Mouse (Mus musculus): ENCODE results near the gene Ppm1d.

Gene Ppm1d

DNA sequence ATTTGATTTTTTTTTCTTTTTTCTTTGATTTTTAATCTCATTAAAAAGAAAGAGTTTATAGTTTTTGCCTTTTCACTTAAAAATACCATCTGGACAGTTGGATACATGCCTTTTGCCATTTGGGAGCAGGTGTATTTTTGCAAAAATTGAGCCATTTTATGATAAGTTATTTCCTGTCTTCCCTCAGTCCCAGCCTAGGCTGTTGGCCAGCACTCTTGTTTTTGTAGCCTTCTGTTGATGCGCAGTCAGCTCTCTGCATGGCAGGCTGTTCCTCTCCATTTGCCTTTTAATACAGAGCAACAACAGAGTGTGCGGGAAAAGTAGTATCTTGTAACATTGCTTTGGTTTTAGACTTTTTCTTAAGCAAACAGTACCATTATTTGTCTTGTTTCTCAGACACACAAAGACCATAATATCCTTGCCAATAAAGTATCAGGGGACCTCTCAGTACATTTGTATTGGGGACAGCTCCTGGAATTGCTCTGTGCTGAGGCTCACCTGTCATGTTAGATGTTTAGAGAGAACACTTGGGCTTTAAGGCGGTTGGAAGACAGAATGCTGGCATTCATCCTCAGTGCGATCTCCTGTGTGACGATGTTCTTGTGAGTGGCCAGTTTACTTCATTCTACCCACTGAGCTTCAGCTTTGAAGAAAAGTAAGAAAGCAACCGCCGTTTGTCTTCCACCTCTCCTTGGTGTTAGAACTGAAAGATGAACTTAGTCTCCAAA is 18.3 kb downstream of the Ppm1d start:
- DNase-seq (ENCODE audit: low spot score), result no peak

DNA sequence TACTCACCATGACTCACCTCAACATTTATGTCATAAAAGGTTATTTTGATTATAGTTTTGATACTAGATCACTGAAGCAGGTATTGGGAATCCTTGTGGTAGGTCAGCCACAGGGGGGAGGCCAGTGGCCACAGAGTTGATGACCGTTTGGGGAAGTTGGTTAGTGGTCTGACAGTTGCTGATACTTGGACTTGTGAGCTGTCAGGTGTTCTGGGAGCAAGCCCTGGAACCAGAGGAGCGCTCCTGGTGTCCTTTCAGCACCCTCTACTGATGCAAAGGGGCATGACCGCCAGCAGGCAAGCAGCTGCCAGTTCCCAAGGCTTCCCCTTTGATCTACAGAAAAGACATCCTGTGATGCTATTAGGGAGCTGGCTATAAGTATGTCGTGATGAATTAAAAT is 23.7 kb downstream of the Ppm1d start:
- DNase-seq (ENCODE audit: low spot score), result peak; percentile 29

DNA sequence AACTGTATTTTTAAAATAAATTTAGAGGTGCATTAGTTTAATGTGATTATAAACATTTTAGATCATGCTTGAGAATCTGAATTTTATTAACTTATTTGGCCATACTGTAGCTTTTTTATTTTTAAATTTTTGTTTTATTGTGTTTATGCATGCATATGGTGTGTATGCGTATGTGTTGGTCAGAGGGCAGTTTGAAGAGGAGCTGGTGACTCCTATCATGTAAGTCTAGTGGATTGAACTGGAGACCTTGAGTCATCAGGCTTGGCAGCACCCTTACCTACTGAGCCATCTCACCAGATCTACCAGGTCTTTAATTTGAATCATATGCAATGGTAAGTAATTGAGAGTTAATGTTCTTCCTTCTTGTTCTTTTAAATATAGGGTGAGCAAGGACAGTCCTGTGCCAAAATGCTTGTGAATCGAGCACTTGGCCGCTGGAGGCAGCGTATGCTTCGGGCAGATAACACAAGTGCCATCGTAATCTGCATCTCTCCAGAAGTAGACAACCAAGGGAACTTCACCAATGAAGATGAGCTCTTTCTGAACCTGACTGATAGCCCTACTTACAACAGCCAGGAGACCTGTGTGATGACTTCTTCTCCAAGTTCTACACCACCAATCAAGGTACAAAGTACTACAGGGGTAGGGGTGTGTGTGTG is 28.3 kb downstream of the Ppm1d start:
- no peak for DNase-seq (ENCODE audit: low spot score)

DNA sequence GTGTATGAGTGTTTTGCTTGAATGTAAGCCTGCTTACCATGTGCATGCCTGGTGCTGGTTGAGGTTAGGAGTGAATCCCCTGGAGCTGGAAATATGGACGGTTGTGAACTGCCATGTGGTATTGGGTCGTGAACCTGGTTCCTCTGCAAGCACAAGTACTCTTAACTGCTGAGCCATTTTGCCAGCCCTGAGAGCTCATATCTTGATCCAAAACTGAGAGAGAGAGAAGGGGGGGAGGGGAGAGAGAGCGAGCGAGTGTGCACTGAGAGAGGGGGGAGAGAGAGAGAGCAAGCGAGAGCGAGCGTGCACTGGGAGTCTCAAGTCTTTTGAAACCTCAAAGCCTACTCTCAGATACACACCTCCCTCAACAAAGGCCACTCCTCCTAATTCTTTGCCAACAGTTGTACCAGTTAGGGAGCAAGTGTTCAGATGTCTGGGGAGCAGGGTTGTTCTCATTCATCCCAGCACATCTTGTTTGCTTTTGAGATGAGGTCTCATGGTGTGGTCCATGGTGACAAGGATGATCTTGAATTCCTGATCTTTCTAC is 29.1 kb downstream of the Ppm1d start:
- DNase-seq (ENCODE audit: low spot score), result no peak

DNA sequence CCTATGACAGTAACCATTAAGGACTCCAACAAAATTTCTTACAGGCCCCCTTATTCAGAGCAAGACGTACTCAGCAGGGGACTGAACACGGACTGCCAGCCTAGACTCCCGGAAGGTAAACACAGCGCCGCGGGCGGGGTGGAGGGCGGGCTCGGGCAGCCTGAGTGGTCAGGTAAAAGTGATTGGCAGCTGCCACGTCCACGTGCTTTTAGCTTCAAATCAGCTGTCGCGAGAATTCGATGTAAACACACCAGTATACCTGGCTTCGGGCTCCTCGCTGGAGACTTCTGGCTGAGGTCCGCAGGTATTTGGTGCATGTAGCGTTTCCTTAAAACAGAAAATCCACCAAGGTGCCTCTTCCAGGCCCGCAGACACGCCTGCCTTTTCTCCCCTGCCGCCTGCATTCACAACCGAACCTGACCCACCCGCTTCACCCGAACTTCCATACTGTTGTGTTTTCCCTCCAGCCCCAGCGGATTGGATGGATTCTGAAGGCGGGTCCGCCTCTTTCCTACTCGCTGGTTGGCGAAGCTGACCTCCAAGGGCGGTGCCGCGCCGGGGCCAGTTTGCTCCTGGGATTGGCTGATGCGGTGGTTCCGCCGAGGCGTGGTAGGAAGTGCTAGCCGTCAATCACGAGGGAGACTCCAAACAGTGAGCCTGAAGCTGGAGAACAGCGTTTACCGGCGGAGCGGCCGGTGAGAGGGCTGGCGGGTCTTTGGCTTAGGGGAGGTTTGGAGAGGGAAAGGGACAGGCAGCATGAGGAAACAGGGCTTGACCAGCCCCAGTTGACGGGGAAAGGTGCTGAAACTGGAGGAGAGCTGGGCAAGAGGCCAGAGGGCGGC is 41.7 kb downstream of the Ppm1d start, which contains the start of gene Bcas3:
Gene Bcas3, plus strand, starts transcription at position 629 of the 842 bp plus-strand sequence.
- DNase-seq (ENCODE audit: low spot score), result peak; percentile 99

DNA sequence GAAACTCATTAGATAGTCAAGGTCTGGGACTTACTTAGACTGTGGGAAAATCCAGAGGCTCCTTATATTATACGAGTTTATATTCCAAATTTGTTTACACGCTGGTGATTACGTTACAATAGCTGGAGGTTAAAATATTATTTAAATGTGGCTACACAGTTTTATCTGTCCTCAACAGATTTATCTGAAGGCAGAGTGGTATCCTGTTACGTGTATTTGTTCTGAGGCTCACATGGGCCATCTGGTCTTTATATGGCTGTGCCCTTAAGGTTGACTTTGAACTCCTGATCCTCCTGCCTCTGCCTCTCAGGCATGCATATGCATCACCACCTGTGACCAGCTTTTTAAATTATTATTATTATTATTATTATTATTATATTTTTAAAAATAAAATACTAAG is 42.8 kb downstream of the Ppm1d start:
- DNase-seq (ENCODE audit: low spot score), result no peak

DNA sequence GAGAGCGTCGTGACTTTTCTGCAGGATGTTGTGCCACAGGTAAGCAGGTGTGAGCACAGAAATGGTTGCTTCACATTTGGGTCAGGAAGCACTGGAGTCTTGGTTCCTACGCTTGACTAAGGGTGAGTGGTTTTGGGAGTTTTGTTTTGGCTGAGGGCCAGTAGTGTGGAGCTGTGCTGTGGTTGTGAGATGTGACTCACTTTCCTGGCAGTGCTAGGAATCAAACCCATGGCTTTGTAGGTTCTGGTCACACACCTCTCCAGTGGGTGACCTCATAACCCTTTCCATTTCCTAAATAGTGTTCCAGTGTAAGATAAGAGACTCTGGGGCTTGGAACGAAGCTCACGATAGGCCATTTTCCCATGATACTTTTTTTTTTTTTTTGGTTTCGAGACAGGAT is 48.6 kb downstream of the Ppm1d start:
- no peak for DNase-seq (ENCODE audit: low spot score)

DNA sequence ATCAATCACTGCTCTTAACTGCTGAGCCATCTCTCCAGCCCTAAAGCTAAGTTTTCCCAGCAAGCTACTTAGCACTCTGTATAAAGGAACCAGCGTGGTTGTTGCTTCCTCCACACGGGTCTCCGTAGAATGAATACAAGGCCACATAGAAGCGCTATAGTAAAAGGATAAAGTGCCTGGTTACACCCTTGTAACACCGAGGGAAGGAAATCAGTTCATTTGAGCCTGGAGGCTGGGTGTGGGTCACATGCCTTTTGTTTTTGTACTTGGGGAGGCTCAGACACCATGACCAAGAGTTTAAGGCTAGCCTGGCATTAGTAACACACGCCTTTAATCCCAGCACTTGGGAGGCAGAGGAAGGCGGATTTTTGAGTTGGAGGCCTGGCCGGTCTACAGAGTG is 50.6 kb downstream of the Ppm1d start:
- no peak for DNase-seq (ENCODE audit: low spot score)

DNA sequence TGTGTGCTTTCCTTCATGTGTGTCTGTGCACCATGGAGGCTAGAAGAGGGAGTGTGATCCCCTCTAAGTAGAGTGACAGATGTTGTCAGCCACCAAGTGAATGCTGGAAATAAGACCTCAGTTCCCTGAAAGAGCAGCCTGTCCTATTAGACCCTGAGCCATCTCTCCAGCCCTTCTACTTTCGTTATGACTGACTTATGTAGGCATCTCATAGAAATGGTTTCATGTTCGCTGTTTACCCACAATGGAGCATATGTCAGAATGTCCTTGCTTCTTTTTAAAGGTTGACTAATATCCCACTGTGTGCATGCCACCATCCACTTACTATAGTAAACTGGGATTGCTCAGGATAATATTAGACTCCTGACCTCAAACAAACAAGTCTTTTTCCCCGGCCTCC is 55.1 kb downstream of the Ppm1d start:
- no peak for DNase-seq (ENCODE audit: low spot score)

DNA sequence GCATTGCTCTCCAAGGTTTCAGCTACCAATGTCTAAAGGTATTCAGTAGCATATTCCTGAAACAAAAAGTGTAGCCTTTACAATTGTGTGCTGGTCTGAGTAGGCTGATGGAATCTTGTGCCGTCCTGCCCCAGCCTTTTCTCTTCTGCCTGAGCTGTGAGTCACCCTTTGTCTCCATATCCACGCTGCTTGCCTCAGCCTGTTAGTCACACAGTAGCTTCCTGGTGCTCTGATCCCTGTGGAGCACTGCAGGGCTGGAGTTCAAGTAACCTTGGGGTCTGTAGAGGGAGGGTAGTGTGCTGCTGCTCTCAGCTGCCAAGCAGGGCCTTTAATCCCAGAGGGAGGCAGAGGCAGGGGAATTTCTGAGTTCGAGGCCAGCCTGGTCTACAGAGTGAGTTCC is 56.8 kb downstream of the Ppm1d start:
- no peak for DNase-seq (ENCODE audit: low spot score)

DNA sequence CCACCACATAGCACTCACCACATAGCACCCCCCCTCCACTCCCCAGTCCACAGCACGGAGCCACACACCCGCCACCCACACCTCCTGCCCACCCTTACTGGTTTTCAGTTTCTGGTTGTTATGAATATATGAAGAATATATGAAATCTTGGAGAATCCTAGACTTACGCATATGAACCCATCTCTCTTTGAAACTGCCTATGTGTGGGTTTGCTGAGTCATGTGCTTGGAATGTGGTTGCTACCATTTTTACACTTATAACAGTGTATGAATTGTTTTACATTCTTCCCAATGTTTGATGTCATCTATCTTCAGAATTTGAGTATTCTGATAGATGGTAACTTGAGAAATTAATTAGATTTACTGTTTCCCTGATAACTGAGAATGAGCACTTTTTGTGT is 68.0 kb downstream of the Ppm1d start:
- DNase-seq (ENCODE audit: low spot score), result no peak

DNA sequence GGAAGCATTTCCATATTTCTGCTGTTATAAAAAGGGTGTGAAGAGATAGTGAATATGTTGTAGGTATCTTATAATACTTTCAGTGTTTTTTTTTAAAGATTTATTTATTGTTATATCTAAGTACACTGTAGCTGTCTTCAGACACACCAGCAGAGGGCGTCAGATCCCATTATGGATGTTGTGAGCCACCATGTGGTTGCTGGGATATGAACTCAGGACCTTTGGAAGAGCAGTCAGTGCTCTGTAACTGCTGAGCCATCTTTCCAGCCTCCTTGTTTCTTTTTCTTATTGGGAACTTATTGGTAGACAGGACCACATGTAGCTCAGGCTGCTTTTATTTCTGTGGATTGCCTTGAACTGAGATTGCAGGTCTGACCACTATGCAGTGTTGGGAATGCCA is 69.0 kb downstream of the Ppm1d start:
- no peak for DNase-seq (ENCODE audit: low spot score)

DNA sequence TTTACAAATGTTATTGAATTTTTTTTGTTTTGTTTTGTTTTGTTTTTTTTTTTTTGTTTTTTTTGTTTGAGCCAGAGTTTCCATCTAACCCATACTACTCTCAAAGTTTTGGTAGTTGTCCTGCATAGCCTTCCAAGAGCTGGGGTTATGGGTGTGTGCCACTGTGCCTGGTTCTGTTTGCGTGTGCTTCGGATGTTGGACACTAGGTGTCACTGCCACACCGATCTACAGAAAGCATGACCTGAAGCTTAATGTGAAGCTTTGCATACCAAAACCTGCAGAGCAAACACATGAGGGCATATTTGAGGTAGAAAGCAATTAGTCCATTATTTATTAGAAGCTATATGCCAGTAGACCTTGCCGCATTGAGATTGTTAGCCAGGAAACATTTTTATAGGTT is 71.0 kb downstream of the Ppm1d start:
- peak; percentile 86 for DNase-seq (ENCODE audit: low spot score)

DNA sequence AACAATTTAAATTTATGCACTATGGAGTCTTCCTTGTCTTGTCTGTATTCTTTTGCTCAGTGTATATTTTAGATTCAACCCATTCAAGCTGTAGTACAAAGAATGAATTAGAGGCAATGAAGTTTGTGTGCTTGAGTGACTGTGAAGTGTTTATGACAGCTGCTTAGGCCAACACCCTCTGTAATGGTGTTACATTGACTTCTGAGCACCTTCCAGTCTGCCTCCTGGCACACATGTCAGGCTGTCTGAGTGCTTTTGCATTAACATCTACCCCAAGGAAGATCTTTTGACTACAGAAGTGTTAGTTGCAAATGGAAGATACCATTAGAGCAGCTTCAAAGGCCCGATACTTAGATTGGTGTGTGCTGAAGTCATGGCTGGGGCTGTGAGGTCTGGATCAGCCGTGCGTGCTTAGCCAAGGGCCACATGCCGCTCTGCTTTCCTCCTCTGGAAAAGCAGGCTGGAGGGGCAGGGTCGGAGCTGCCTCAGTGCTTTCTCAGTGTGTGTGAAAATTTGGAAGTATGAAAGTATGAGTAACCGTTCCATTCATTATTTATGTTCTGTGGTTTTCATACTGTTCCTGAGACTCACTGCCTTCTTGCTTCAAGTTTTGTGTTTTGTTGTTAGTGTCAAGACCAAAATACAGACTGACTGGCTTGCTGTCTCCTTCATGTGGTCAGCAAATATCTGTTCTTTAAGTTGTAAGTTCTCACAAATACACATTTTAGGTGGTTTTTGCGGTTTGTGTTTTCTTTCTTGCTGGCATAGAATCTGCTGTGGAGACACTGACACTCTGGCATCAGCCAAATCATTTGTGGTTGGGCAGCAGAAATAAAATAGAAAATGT is 73.2 kb downstream of the Ppm1d start:
- no peak for DNase-seq (ENCODE audit: low spot score)

DNA sequence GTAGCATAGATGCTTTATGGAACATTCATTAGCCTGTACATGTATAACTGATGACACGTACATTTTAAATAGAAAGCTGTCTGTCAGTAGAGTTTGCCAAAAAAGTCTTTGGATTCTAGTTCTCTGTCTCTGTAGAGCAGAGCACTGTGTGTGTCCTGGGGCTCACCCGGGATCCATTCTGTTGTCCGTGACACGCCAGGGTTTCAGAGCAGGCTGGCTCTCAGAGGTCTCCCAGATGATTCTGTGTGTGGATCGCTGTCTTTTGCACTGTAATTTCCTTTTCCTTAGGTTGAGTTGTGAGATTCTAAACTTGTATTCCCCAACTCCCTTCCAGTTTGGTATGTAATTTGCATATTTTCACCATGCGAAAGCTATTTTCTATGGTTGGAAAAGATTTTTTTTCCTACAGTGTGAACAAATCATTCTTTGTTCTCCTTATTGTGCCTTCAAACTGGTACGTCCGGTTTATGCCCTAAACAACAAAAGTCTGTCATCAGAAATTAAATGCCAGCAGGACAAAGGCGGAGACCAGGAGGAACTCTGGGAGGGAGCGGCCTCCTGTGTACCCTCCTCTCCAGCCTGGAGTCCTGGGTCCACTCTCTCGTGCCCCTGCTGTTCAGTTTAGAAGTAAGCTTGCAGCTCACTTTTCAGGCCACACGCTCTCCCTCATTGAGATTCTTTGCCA is 81.3 kb downstream of the Ppm1d start:
- peak; percentile 53 for DNase-seq (ENCODE audit: low spot score)

DNA sequence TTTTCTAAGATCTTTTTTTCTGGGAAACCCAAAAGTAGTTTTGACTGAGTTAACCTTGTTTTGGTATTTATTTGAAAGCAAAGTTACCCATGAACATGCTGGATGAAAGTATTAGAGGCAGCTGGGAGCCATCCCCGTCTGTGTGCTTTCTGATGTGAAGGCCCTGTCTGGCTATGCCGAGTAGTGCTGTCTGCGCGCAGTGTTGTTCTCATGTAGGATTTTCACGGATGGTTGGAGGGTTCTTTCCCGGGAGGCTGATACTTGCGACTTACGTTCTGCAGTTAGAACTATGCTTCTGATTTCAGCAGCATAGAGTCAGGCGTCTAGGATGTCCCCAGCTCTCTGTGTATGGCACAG is 81.8 kb downstream of the Ppm1d start:
- DNase-seq (ENCODE audit: low spot score), result peak; percentile 27

DNA sequence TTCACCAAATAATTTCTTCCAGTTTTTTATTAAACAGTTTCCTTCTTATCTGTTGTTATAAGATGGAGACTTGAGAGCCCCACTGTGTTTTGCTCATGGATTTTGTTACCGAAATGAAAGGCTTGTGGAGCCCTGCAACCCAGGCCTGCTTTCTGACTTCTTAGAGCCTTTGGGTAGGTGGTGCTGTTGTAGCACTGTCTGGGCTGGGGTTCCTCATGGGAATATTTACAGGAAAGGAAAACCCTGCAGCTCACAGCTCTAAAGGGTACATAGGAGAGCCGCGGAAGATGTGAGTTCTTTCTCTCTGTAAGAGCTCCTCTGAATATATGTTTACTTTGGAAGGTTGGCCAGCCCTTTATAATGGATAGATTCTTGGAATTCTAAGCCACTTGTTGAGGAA is 82.9 kb downstream of the Ppm1d start:
- DNase-seq (ENCODE audit: low spot score), result peak; percentile 35

DNA sequence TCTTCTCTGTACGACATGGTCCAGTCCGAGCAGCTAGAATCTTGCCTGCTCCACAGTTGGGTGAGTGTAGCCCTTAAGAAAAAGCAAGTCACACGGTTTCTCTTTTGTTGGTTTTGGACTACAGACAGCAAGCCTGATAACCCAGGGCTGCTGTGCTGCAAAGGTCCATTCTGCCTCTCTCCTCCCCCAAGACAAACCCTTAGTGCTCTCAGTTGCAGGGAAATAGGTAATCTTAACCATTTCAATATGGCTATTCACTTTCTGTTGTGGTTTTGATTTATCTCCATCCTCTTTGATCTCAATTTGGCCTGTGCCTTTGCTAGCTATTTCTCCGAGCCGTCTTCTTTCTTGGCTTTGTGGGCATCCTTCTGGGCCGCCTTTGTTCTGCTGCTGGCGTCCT is 84.3 kb downstream of the Ppm1d start:
- peak; percentile 19 for DNase-seq (ENCODE audit: low spot score)
